Mouse (Mus musculus) heart, adult 2 months (tissue): Measurements from ENCODE around the gene Stard13. TPM values are rescaled to one million over a fixed set of nuclear protein-coding genes. Genes with fewer than 3 reads are reported as not detected.

ENCODE experiments used
- DNase-seq, 2 experiments: peaks; one replicate each; pipeline ENCODE4 v3.0.0; 2021
- H3K27ac ChIP-seq: fragments of 200-600 bp; 2 replicates; pipeline ENCODE4 v1.8.1; 2022
- H3K27me3 ChIP-seq: fragments of 200-500 bp; 2 replicates; pipeline ENCODE4 v1.6.1; 2012; ENCODE audit warnings: mild to moderate bottlenecking, low read length, inconsistent platforms, mixed read lengths; ENCODE audit not compliant: control insufficient read depth, insufficient read depth
- H3K36me3 ChIP-seq: fragments of 200-500 bp; 2 replicates; pipeline ENCODE4 v1.6.1; 2012; ENCODE audit warnings: low read length, inconsistent platforms; ENCODE audit not compliant: control insufficient read depth, insufficient read depth
- H3K4me1 ChIP-seq: fragments of 200-500 bp; 2 replicates; pipeline ENCODE4 v1.6.1; 2011; ENCODE audit warnings: low read length; ENCODE audit not compliant: control insufficient read depth, insufficient read depth
- H3K4me3 ChIP-seq: fragments of 200-600 bp; 2 replicates; pipeline ENCODE4 v1.8.1; 2022
- H3K79me2 ChIP-seq: fragments of 200-500 bp; replicated peaks from 2 replicates; pipeline ENCODE4 v1.6.1; 2012; ENCODE audit warnings: mild to moderate bottlenecking, inconsistent platforms, low read length, moderate library complexity, mixed read lengths; ENCODE audit not compliant: control insufficient read depth, insufficient read depth
- H3K9ac ChIP-seq: fragments of 200-500 bp; 2 replicates; pipeline ENCODE4 v1.6.1; 2012; ENCODE audit warnings: low read depth, mild to moderate bottlenecking, control low read depth, inconsistent platforms, low read length, mixed read lengths
- CTCF ChIP-seq: fragments of 200-600 bp; IDR thresholded peaks from 2 replicates; pipeline ENCODE4 v1.8.1; 2022; ENCODE audit warnings: antibody characterized with exemption, mild to moderate bottlenecking, moderate library complexity
- EP300 ChIP-seq: fragments of 200-500 bp; IDR thresholded peaks from 2 replicates; pipeline ENCODE4 v1.6.1; 2011; ENCODE audit warnings: low read depth, low read length, control low read depth; ENCODE audit not compliant: insufficient read depth
- POLR2A ChIP-seq: fragments of 200-500 bp; IDR thresholded peaks from 2 replicates; pipeline ENCODE4 v1.6.1; 2011; ENCODE audit warnings: mild to moderate bottlenecking, low read depth, low read length, control low read depth; ENCODE audit not compliant: insufficient read depth
- WGBS: fragments of 180-500 bp; shearing (Covaris S2); methylation state at CpG from one replicate; pipeline ENCODE4 v1.1.7; 2018; 5-methylcytosine and 5-hydroxymethylcytosine counted together
- intact Hi-C: fragments of 180-260 bp; cut with DNase I; formaldehyde crosslinking; loops from one replicate; pipeline ENCODE4 v1.15.1; 2025
- polyA plus RNA-seq: library from polyadenylated mRNA; depleted of rRNA; stranded (reverse); fragments of >200 nt; gene quantifications from 2 replicates; pipeline ENCODE4 v1.2.3, GENCODE M21; 2012
- total RNA-seq, 2 experiments: library from RNA; stranded (reverse); gene quantifications; 2 replicates each; pipeline ENCODE4 v1.2.3; 2021

The Stard13 gene
- total and polyA plus RNA-seq, 3 experiments = 9.9 to 24.4 (median 22.1) TPM

DNA sequence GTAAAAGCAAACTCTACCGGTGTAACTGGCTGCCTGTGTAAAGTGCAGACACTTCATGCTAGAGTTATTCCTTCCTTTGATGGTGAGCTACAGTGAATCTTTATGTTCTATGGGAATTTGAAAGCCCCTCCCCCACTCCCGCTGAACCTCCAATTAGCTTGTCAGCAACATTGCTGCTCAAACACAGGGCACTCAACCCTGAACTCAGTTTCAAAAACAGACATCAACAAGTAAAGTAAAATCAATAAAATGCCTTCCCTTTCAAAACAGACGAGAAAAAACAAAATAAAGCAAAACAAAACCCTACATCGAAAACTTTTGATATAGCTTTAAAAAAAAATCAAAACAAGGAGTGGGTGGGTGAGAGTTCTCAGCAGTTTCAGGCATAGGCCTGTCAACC, 79.6 kb downstream of the Stard13 start:
- H3K27ac ChIP-seq = no peak overlapping the region
- WGBS = 82% methylated on average over 4 of the region's 4 CpGs
- TF ChIP-seq POLR2A (no peak), CTCF (no peak), EP300 (no peak)

DNA sequence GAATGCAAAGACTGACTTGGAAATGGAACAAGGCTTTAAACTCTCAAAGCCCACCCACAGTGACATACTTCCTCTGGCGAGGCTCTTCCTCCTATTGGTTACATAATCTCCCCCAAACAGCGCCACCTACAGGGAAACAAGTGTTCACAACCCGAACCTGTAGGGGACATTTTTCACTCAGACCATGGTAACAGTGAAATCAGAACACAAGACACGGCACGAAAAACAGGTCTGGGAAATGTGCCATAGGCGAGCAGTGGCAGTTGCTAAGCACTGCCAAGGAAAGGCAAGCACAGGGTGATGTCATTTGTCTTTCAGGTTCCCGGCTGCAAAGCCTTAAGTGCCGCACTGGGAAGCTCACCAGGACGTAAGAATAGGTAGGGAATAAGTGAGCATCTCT, 82.1 kb downstream of the Stard13 start:
- DNase-seq = peak in 1 of 2 experiments; percentile 38
- WGBS = 63% methylated on average over 9 of the region's 9 CpGs
- intact Hi-C loops = no loop called here

More for the DNA sequence above, 79.6 kb downstream of the Stard13 start:
- no peak for DNase-seq
- Histone ChIP-seq H3K9ac (no peak overlapping the region), H3K36me3 (peaks cover 20% of the 10 kb centered on the region), H3K4me1 (peaks cover 17% of the 10 kb centered on the region), H3K79me2 (peaks cover 1% of the 10 kb centered on the region; the same call in 1 of the 2 replicates), H3K27me3 (no peaks in the 10 kb centered on the region), H3K4me3 (no peak overlapping the region)
- intact Hi-C loops = no loop called here

DNA sequence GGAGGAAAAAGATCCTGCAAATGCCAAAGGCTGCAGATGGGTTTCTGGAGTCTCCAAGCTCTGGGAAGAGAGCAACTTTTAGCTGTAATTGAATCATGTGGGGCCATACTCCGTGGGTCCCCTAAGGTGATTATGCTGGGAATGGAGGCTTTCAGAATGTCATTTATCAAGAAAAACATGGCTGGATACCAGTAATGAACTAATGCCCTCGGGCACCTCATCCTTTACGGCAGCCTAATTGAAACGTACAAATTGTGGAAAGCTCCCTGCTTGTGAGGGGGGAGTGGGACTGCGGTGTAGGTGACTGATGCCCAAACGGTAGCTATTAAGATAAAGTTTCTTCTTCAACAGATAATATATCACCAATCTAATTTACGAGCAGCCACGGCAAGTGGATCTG, 84.1 kb downstream of the Stard13 start:
- H3K9ac ChIP-seq = no peak overlapping the region
- no peak for DNase-seq
- H3K4me3 ChIP-seq = no peak overlapping the region
- H3K4me1 ChIP-seq = peaks cover 5% of the 10 kb centered on the region
- H3K27ac ChIP-seq = no peak overlapping the region
- intact Hi-C loops = no loop called here
- peaks cover 3% of the 10 kb centered on the region for H3K79me2 ChIP-seq
- TF ChIP-seq CTCF (no peak), EP300 (no peak), POLR2A (no peak)
- H3K27me3 ChIP-seq = no peaks in the 10 kb centered on the region
- 83% methylated on average over 8 of the region's 8 CpGs for WGBS
- peaks cover 11% of the 10 kb centered on the region for H3K36me3 ChIP-seq

More for the DNA sequence above, 82.1 kb downstream of the Stard13 start:
- TF ChIP-seq EP300 (no peak), CTCF (peak; percentile 47)
- Histone ChIP-seq H3K9ac (no peak overlapping the region), H3K4me3 (no peak overlapping the region), H3K79me2 (no peaks in the 10 kb centered on the region; the same call in 1 of the 2 replicates), H3K4me1 (peaks cover 15% of the 10 kb centered on the region), H3K27me3 (no peaks in the 10 kb centered on the region), H3K27ac (no peak overlapping the region), H3K36me3 (peaks cover 19% of the 10 kb centered on the region)

GRCm38 (mm10) chr5:151148079-151148478, 85.6 kb downstream of the Stard13 start:
- WGBS = 84% methylated on average over 4 of the region's 4 CpGs
- Histone ChIP-seq H3K27ac (no peak overlapping the region), H3K4me1 (peaks cover 12% of the 10 kb centered on the region), H3K9ac (no peak overlapping the region), H3K79me2 (peaks cover 3% of the 10 kb centered on the region; the same call in 1 of the 2 replicates), H3K27me3 (no peaks in the 10 kb centered on the region), H3K4me3 (no peak overlapping the region), H3K36me3 (peaks cover 18% of the 10 kb centered on the region)
- no peak for DNase-seq
- intact Hi-C loops = no loop called here
- TF ChIP-seq EP300 = no peak
- TF ChIP-seq POLR2A = no peak
- no peak for TF ChIP-seq CTCF

DNA sequence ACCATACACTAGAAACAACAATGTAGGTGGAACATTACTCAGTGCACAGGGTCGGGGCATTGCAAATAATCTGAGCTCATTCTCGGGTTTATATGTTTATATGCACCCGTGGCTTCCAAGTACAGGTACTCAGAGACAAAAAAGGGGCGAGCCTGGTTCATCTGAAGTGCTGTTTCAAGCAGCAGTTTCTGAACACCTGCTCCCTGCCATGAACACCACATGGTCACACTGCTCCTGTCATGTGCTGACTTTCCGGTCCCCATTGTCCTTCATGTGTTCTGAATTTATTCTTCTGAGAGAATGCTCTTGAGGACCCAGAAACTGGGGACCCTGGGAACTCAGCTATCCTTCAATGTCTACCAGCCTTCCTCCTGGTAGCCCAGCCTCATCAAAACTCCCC, 87.8 kb downstream of the Stard13 start:
- Histone ChIP-seq H3K27me3 (no peaks in the 10 kb centered on the region), H3K4me1 (peaks cover 19% of the 10 kb centered on the region), H3K9ac (no peak overlapping the region), H3K27ac (no peak overlapping the region), H3K36me3 (peaks cover 19% of the 10 kb centered on the region), H3K79me2 (peaks cover 4% of the 10 kb centered on the region; the same call in 1 of the 2 replicates), H3K4me3 (no peak overlapping the region)
- 88% methylated on average over 5 of the region's 5 CpGs for WGBS
- DNase-seq = no peak
- intact Hi-C loops = no loop called here
- TF ChIP-seq CTCF (no peak), EP300 (no peak), POLR2A (no peak)

- no peak overlapping the region for H3K9ac ChIP-seq
- peaks cover 4% of the 10 kb centered on the region; the same call in 1 of the 2 replicates for H3K79me2 ChIP-seq
- intact Hi-C loops = loop anchor here (2.0 to 5.0 kb wide), 4 partner anchors 45 to 225 kb away; partner anchors contain the start of gene Stard13
- 82% methylated on average over 5 of the region's 5 CpGs for WGBS
- no peak overlapping the region for H3K4me3 ChIP-seq
- H3K27ac ChIP-seq = no peak overlapping the region
- H3K4me1 ChIP-seq = peaks cover 19% of the 10 kb centered on the region
- no peak for TF ChIP-seq EP300
- no peak for TF ChIP-seq POLR2A
- no peak for TF ChIP-seq CTCF
- peaks cover 20% of the 10 kb centered on the region for H3K36me3 ChIP-seq
- H3K27me3 ChIP-seq = no peaks in the 10 kb centered on the region
- DNase-seq = no peak
Measured at GRCm38 (mm10) chr5:151143955-151144354, 89.7 kb downstream of the Stard13 start.
